Mouse (Mus musculus) embryonic facial prominence, embryonic 11.5 days (tissue): ENCODE measurements at regions not wholly inside any gene's neighbourhood (a gene's known extent, or its start where the extent isn't known, plus 50 kb on each side); places are given as distances from the start of the nearest gene placed in this dataset.

ENCODE experiments used
- ATAC-seq: fragments of 200-750 bp; cut with Nextera tagmentation; replicated peaks from 2 replicates; pipeline ENCODE4 v1.8.0; 2017; ENCODE audit warnings: low read depth; ENCODE audit not compliant: insufficient number of reproducible peaks, low FRiP score, low TSS enrichment
- DNase-seq: peaks from one replicate; pipeline ENCODE4 v3.0.0-alpha.2; 2015; ENCODE audit warnings: low spot score
- H3K27ac ChIP-seq: fragments of 300-500 bp; sonication (generic); replicated peaks from 2 replicates; pipeline ENCODE4 v1.5.1; 2014; ENCODE audit warnings: mild to moderate bottlenecking, low read depth, low read length, control low read depth
- H3K27me3 ChIP-seq: fragments of 300-500 bp; sonication (generic); 2 replicates; pipeline ENCODE4 v1.6.1; 2014; ENCODE audit warnings: mild to moderate bottlenecking, low read length, moderate library complexity, mixed read lengths; ENCODE audit not compliant: control insufficient read depth, insufficient read depth
- H3K36me3 ChIP-seq: fragments of 300-500 bp; sonication (generic); replicated peaks from 2 replicates; pipeline ENCODE4 v1.6.1; 2014; ENCODE audit warnings: low read depth, mild to moderate bottlenecking, low read length, moderate library complexity, mixed read lengths; ENCODE audit not compliant: control insufficient read depth, insufficient read depth
- H3K4me1 ChIP-seq: fragments of 300-500 bp; sonication (generic); 2 replicates; pipeline ENCODE4 v1.6.1; 2014; ENCODE audit warnings: low read length, mixed read lengths; ENCODE audit not compliant: control insufficient read depth, insufficient read depth
- H3K4me2 ChIP-seq: fragments of 300-500 bp; sonication (generic); 2 replicates; pipeline ENCODE4 v1.6.1; 2014; ENCODE audit warnings: low read depth, mild to moderate bottlenecking, control low read depth, low read length, moderate library complexity
- H3K4me3 ChIP-seq: fragments of 300-500 bp; sonication (generic); 2 replicates; pipeline ENCODE4 v1.5.1; 2014; ENCODE audit warnings: low read depth, low read length, control low read depth
- H3K9ac ChIP-seq: fragments of 300-500 bp; sonication (generic); replicated peaks from 2 replicates; pipeline ENCODE4 v1.6.1; 2014; ENCODE audit warnings: mild to moderate bottlenecking, control low read depth, low read length
- H3K9me3 ChIP-seq: fragments of 300-500 bp; sonication (generic); replicated peaks from 2 replicates; pipeline ENCODE4 v1.6.1; 2016; ENCODE audit warnings: mild to moderate bottlenecking, low read length, inconsistent platforms, mixed read lengths; ENCODE audit not compliant: control insufficient read depth
- WGBS: fragments of 180-500 bp; shearing (Covaris S2); extraction: QIAGEN DNeasy Blood & Tissue Kit; methylation state at CpG from one replicate; pipeline ENCODE4 v1.1.7; 2014; 5-methylcytosine and 5-hydroxymethylcytosine counted together

DNA sequence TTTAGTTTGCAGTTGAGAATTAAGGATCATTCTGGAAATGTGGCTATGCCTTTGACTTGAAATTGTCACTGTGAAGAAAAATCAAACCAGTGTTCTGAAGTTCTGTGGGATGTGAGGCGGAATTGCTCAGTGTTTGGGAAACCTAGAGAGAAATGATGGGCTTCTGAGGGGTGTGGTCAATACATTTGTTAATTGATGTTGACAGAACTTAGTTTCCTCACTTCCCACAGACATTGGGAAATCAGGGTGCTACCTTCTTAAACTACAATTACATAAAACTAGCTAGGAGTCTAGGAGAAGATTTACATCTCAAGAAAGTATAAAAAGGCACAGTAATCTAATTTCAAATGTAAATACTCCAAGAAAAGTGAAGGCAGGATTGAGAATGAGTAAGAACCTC lies 151.1 kb upstream of the Tusc1 start:
- Histone ChIP-seq H3K27ac (no peak overlapping the region), H3K36me3 (no peaks in the 10 kb centered on the region), H3K9me3 (no peaks in the 10 kb centered on the region), H3K4me1 (no peaks in the 10 kb centered on the region), H3K4me3 (no peak overlapping the region), H3K27me3 (no peaks in the 10 kb centered on the region), H3K9ac (no peak overlapping the region), H3K4me2 (no peak overlapping the region)
- ATAC-seq (no peak), DNase-seq (no peak)
- WGBS = 69% methylated on average over 1 of the region's 1 CpGs

DNA sequence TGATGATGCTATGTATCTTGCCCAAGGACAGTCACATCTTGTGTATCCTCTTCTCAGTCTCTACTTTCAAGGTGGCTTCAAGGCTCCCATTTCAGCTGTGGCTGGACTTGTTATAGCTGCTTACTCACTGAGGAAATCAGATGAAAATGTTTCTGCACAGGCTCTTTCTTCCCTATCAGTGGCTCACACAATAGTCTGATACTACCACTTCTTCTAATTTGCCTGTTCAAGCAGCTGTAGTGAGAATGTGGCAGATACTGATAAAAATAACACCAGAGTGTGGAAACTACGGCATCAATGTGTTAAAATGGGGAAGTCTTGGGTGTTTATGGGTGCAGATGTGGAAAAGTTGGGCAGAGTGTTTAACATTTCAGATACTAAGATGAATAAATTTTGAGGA lies 145.9 kb upstream of the Tusc1 start:
- no peaks in the 10 kb centered on the region for H3K36me3 ChIP-seq
- 90% methylated on average over 1 of the region's 1 CpGs for WGBS
- DNase-seq (no peak), ATAC-seq (no peak)
- no peak overlapping the region for H3K4me3 ChIP-seq
- no peak overlapping the region for H3K9ac ChIP-seq
- no peak overlapping the region for H3K27ac ChIP-seq
- H3K9me3 ChIP-seq = no peaks in the 10 kb centered on the region
- H3K4me1 ChIP-seq = no peaks in the 10 kb centered on the region
- H3K4me2 ChIP-seq = no peak overlapping the region
- H3K27me3 ChIP-seq = no peaks in the 10 kb centered on the region

DNA sequence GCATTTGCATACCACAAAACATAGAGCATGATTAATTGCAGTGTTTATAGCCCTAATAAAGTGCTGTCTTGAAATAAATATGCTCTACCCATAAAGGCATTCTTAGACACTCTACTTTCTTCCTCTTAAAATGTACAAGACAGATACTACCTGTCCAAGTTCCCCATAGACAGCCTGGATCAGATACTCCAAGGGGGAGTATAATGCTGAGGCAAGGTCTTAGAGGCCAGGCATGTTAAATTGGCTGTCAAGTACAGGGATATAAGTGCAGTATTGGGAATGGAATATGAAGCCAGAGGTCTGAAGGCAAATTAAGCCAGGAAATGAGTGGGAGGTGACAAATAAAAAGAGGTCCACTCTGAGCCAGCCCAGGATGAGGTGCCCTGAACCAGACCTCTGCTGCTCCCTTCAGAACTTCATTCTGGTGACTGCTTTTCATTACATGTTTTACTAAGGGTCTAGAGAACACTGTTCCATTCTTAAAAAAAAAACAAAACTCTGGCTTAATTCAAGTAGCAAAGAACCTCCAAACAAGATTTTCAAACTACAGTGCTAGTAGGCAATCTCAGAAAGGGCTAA lies 142.0 kb upstream of the Tusc1 start:
- Histone ChIP-seq H3K9ac (no peak overlapping the region), H3K36me3 (no peaks in the 10 kb centered on the region), H3K4me2 (no peak overlapping the region), H3K4me1 (no peaks in the 10 kb centered on the region), H3K27me3 (no peaks in the 10 kb centered on the region), H3K9me3 (no peaks in the 10 kb centered on the region), H3K4me3 (no peak overlapping the region), H3K27ac (no peak overlapping the region)
- DNase-seq = no peak
- ATAC-seq = no peak

DNA sequence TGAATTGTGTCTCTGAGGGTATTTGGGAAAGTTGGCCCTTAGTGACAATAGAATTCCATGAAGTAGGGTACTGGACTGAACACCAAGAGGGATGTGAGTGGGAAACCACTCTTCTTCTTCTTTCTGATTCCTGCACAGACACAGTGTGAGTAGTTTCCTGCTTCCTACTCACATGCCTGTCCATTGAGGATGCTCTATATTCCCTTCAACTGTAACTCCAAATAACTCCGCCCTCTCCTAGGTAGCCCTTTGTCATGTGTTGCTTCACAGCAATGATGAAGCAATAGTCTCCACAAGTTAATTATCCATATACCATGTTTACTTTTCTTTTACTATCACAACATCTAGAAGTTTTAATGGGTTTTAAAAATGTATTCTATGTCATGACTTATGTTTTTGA lies 132.7 kb upstream of the Tusc1 start:
- DNase-seq = no peak
- Histone ChIP-seq H3K4me2 (no peak overlapping the region), H3K9ac (no peak overlapping the region), H3K27me3 (no peaks in the 10 kb centered on the region), H3K4me1 (no peaks in the 10 kb centered on the region), H3K27ac (no peak overlapping the region), H3K9me3 (no peaks in the 10 kb centered on the region), H3K36me3 (no peaks in the 10 kb centered on the region), H3K4me3 (no peak overlapping the region)
- 92% methylated on average over 1 of the region's 1 CpGs for WGBS
- ATAC-seq = no peak

DNA sequence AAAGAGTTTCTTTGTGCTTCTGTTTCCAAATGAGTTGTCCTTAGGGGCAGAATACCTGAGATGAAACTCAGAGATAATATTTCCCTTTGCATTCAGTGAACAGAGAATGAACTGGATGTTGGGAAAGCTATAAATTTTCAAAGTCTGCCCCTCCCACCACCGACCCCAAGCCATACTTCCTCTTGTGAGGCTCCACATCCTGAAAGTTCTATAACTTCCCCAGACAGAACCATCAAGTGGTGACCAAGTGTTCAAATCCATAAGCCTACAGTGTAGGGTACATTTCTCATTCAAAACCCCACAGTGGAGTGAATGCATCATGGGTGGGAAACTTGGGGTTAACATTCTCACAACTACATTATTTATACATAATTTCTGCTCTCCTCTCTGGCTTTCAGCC lies 132.1 kb upstream of the Tusc1 start:
- no peak overlapping the region for H3K4me2 ChIP-seq
- WGBS = 73% methylated on average over 1 of the region's 1 CpGs

DNA sequence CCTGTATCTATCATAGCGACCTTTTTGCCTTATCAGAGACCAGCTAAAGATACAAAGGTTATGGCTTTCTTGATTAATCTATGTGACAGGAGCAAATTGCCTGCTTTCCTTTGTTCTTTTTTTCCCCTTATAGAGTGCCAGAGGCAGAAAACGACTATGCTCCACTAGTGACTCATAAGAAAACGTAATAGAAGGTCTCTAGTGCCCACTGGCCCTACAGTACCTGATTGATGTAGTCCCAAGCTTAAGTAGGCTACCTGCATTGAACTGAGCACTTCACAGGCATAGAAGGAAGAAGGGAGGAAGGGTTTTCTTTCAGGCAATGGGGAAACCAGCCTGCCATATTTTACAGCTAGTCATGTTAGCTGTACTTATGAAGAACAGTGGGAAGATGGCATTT lies 116.0 kb upstream of the Tusc1 start:
- no peaks in the 10 kb centered on the region for H3K27me3 ChIP-seq
- no peaks in the 10 kb centered on the region for H3K9me3 ChIP-seq
- H3K4me1 ChIP-seq = no peaks in the 10 kb centered on the region
- no peak overlapping the region for H3K9ac ChIP-seq
- WGBS = 68% methylated on average over 3 of the region's 3 CpGs
- no peak overlapping the region for H3K4me3 ChIP-seq
- ATAC-seq (no peak), DNase-seq (no peak)
- no peak overlapping the region for H3K4me2 ChIP-seq
- H3K27ac ChIP-seq = no peak overlapping the region
- no peaks in the 10 kb centered on the region for H3K36me3 ChIP-seq

More for the DNA sequence above, 132.1 kb upstream of the Tusc1 start:
- H3K36me3 ChIP-seq = no peaks in the 10 kb centered on the region
- H3K4me1 ChIP-seq = no peaks in the 10 kb centered on the region
- ATAC-seq (no peak), DNase-seq (no peak)
- H3K9ac ChIP-seq = no peak overlapping the region
- H3K9me3 ChIP-seq = no peaks in the 10 kb centered on the region
- H3K27me3 ChIP-seq = no peaks in the 10 kb centered on the region
- H3K27ac ChIP-seq = no peak overlapping the region
- no peak overlapping the region for H3K4me3 ChIP-seq

DNA sequence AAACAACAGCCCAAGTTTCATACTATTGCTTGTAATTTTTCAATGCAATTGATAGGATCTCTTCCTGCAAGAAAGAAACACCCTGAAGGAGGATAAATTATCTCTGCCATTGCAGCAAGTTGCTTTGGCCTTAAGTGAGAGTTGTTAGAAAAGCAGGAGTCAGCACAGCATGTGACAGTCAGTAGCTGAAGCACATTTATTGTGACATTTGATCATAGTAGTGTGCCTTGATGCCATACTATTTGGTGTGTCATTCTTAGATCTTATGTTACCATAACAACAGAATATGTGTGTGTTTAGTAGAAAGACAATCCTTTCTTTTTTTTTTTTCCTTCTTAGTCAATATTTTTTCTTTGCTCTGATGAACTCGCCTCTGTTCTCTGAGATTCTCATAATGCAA lies 115.5 kb upstream of the Tusc1 start:
- WGBS = 90% methylated on average over 1 of the region's 1 CpGs
- Histone ChIP-seq H3K9me3 (no peaks in the 10 kb centered on the region), H3K4me1 (no peaks in the 10 kb centered on the region), H3K4me3 (no peak overlapping the region), H3K4me2 (no peak overlapping the region), H3K36me3 (no peaks in the 10 kb centered on the region), H3K9ac (no peak overlapping the region), H3K27ac (no peak overlapping the region), H3K27me3 (no peaks in the 10 kb centered on the region)
- no peak for ATAC-seq
- DNase-seq = no peak

DNA sequence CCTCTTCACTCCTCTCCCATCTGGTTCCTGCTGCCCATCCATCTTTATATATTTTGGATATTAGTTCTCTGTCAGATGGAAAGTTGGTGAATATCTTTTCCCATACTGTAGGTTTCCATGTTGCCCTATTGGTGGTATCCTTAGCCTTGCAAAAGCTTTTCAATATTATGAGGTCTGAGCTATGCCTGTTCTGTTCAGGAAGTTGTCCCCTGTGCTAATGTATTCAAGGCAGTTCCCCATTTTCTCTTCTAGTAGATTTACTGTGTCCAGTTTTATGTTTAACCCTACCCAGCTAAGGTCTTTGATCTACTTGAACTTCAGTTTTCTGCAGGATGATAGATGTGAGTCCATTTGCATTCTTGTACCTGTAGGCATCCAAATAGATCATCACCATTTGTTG lies 109.4 kb upstream of the Tusc1 start:
- Histone ChIP-seq H3K4me1 (no peaks in the 10 kb centered on the region), H3K36me3 (no peaks in the 10 kb centered on the region), H3K4me2 (no peak overlapping the region), H3K4me3 (no peak overlapping the region), H3K9ac (no peak overlapping the region), H3K9me3 (no peaks in the 10 kb centered on the region), H3K27me3 (no peaks in the 10 kb centered on the region), H3K27ac (no peak overlapping the region)
- DNase-seq = no peak
- no peak for ATAC-seq
